Mouse (Mus musculus): ENCODE measurements around the gene Camta1.
A peak's percentile ranks its signal among the peaks of the same experiment; 100 is the strongest.

The Camta1 gene

DNA sequence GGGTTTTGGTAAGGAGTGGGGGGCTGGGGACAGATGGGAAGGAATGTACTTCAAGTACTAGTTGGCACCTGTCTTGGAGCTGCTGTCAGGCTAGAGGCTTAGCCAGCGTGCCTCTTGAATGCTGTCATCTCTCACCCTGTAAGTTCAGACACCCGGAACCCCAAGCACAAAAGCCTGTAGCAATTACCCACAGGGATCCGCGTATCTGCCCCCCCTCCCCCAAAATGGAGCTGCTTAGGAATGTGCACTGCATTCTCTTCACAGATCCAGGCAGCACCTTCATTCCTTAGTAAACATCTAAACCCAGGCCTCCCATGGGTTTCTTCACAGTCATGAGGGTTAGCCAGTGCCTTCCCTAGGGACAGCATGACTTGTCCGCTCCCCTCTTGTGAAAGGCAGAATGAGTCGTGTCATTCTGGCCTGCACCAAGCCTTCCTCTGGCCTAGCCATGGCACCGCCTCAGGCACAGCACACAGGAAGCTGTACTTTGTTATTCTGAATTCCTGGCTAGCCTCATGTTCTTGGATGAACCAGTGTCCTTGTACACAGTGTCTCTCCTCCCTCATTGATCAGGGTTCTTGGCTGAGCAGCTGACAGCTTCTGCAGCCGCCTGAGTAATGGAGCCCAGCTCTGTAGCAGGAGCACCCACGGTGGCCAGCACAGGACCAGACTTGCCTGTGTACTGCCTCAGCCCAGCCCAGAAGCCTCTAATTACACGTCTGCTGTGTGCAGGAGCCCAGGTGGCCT lies 990.1 kb downstream of the Camta1 start:
- peak; percentile 84 for DNase-seq

DNA sequence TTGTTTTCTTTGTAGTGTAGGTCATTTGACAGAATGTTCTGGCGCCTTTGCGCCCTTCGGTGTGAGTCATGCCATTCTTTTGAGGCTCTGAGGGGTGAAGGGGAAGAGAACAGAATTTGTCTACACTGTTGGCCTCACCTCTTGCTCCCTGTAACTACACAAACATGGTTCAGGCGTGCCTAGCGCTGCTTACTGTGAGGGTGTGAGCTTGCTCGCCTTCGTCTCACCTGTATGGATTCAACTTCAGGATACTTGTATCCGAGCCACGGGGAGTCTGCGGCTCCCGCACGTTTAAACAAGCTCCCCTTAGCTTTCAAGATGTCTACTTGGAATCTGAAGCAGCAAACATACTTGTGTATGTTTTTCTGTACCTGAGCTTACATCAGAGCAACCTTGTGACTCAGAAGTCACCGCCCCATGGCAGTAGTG lies 990.7 kb downstream of the Camta1 start:
- DNase-seq, result peak; percentile 80

DNA sequence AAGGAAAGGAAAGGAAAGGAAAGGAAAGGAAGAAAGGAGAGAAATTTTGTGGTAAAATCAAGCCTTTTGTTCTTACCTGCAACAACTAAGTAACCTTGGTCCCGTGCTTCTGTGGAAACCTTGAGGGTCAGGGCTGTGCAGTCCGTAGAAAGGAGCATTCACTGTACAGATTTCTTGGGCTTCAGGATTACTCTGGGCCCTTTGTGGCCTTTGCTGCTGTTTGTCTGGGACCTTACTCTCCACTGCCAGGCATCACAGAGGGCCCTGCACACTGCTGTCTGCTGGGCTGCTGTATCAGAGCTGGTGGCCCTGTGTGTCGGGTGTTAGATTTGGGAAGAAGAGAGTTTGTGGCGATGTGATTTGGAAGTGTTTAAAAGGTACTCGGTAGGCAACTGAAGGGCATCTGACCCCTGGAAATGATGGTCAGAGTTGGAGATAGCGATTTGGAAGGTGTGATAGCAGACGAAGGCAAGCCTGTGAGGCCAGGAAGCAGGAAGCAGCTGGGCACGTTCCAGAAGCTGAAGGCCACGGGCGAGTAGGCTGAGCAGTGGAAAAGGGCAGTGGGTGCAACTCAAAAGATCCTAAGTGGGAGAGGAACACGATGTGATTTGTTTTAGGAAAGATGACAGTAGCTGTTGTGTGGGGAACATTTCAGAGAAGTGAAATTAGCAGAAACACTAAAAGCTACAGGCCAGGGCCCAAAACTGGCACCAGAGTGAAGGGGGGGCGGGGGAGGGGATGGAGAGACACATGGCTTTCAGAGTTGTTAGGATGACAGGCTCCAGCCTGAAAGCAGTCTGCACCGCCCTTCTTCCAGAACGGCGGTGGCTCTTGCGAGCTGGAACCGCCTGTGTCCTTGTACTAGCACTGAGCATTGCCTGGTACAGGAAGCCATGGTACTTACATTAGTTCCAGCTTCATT lies 992.1 kb downstream of the Camta1 start:
- DNase-seq, result peak; percentile 62

- no peak for DNase-seq
Measured at GRCm38 (mm10) chr4:150868859-150869258, 992.8 kb downstream of the Camta1 start.

DNA sequence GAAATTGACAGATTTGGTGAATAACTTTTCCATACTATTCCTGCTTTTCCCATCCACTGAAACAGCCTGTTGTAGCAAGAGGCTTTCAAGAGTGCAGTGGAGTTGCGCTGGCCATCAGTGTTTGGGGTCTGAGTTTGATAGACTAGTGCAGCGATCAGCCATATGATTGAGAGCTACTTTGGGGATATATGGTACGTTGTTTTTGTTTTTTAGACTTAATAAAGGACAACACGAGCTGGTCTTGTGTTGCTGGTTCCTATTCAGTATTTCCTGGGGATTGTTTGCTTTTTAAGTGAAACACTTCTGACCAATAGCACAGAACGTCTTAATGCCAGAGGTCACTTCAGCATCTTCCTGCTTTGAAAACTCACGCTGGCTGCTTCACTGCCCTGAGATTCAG lies 993.5 kb downstream of the Camta1 start:
- no peak for DNase-seq

Measured in lung, postnatal 36 days (tissue).